Mouse (Mus musculus) MEL (cell line): ENCODE measurements around the gene Gm38392. TPM values are rescaled to one million over a fixed set of nuclear protein-coding genes. Genes with fewer than 3 reads are reported as not detected.

Source experiments
- DNase-seq: peaks from one replicate; pipeline ENCODE4 v3.0.0; 2011; ENCODE audit warnings: low read depth, low spot score
- H3K27ac ChIP-seq: 2 replicates; pipeline ENCODE4 v1.5.1; 2012; ENCODE audit warnings: low read depth, mild to moderate bottlenecking, control low read depth, low read length, moderate library complexity; ENCODE audit not compliant: control insufficient read depth
- H3K27me3 ChIP-seq, 2 experiments: fragments of 150-350 bp in 1 of 2; sonication (generic) in 1 of 2; 2 replicates each; pipeline ENCODE4 v1.6.1; 2012; ENCODE audit warnings: low read length in 2 of 2, mild to moderate bottlenecking in 2 of 2, improper control_type of control experiment in 1 of 2, moderate library complexity in 1 of 2; ENCODE audit not compliant: insufficient read depth in 2 of 2, control insufficient read depth in 1 of 2
- H3K36me3 ChIP-seq, 2 experiments: 2 replicates each; pipeline ENCODE4 v1.6.1; 2012 to 2014; ENCODE audit warnings: low read length in 2 of 2, improper control_type of control experiment in 1 of 2, inconsistent platforms in 1 of 2, mild to moderate bottlenecking in 1 of 2; ENCODE audit not compliant: insufficient read depth in 2 of 2, control insufficient read depth in 1 of 2
- H3K4me1 ChIP-seq, 2 experiments: fragments of 150-350 bp in 1 of 2; sonication (generic) in 1 of 2; 2 replicates each; pipeline ENCODE4 v1.6.1; 2012; ENCODE audit warnings: low read length in 2 of 2, improper control_type of control experiment in 1 of 2, mild to moderate bottlenecking in 1 of 2; ENCODE audit not compliant: insufficient read depth in 2 of 2, control insufficient read depth in 1 of 2
- H3K4me3 ChIP-seq, 2 experiments: fragments of 150-350 bp in 1 of 2; sonication (generic) in 1 of 2; 2 replicates each; pipeline ENCODE4 v1.5.1; 2012; ENCODE audit warnings: low read depth in 2 of 2, low read length in 2 of 2, mild to moderate bottlenecking in 2 of 2, moderate library complexity in 2 of 2, control low read depth in 1 of 2, improper control_type of control experiment in 1 of 2; ENCODE audit not compliant: control insufficient read depth in 1 of 2, insufficient read depth in 1 of 2
- H3K79me2 ChIP-seq: 2 replicates; pipeline ENCODE4 v1.6.1; 2012; ENCODE audit warnings: mild to moderate bottlenecking, low read length, moderate library complexity; ENCODE audit not compliant: control insufficient read depth, poor library complexity, insufficient read depth
- H3K9ac ChIP-seq: 2 replicates; pipeline ENCODE4 v1.6.1; 2012; ENCODE audit warnings: low read depth, mild to moderate bottlenecking, control low read depth, low read length, moderate library complexity; ENCODE audit not compliant: control insufficient read depth, poor library complexity, severe bottlenecking
- H3K9me3 ChIP-seq: fragments of 150-350 bp; sonication (generic); replicated peaks from 2 replicates; pipeline ENCODE4 v1.6.1; 2012; ENCODE audit warnings: mild to moderate bottlenecking, low read length, improper control_type of control experiment, moderate library complexity; ENCODE audit not compliant: insufficient read depth
- CHD2 ChIP-seq: IDR thresholded peaks from 2 replicates; pipeline ENCODE4 v1.6.1; 2011; ENCODE audit warnings: low read length, improper control_type of control experiment
- CTCF ChIP-seq, 3 experiments: IDR thresholded peaks in 2 of 3; conservative IDR thresholded peaks in 1 of 3; 2 replicates each; pipeline ENCODE4 v1.5.1; 2011 to 2012; ENCODE audit warnings: low read length in 3 of 3, low read depth in 2 of 3, mild to moderate bottlenecking in 2 of 3, improper control_type of control experiment in 1 of 3, inconsistent platforms in 1 of 3, mixed read lengths in 1 of 3, moderate library complexity in 1 of 3; ENCODE audit not compliant: control insufficient read depth in 1 of 3, insufficient read depth in 1 of 3, poor library complexity in 1 of 3, severe bottlenecking in 1 of 3
- E2F4 ChIP-seq: IDR thresholded peaks from 2 replicates; pipeline ENCODE4 v1.6.1; 2011; ENCODE audit warnings: low read depth, low read length, improper control_type of control experiment, borderline replicate concordance
- ELF1 ChIP-seq: IDR thresholded peaks from 2 replicates; pipeline ENCODE4 v1.6.1; 2014; ENCODE audit warnings: low read depth, mild to moderate bottlenecking, inconsistent platforms, low read length, improper control_type of control experiment, moderate library complexity
- EP300 ChIP-seq, 2 experiments: IDR thresholded peaks; 2 replicates each; pipeline ENCODE4 v1.6.1; 2011; ENCODE audit warnings: improper control_type of control experiment in 2 of 2, low read length in 2 of 2, low read depth in 1 of 2, mild to moderate bottlenecking in 1 of 2
- ETS1 ChIP-seq: IDR thresholded peaks from 2 replicates; pipeline ENCODE4 v1.6.1; 2012; ENCODE audit warnings: low read depth, mild to moderate bottlenecking, inconsistent platforms, low read length, improper control_type of control experiment, moderate library complexity
- GABPA ChIP-seq: IDR thresholded peaks from 2 replicates; pipeline ENCODE4 v1.6.1; 2012; ENCODE audit warnings: low read depth, mild to moderate bottlenecking, inconsistent platforms, low read length, improper control_type of control experiment, moderate library complexity
- GATA1 ChIP-seq: IDR thresholded peaks from 2 replicates; pipeline ENCODE4 v1.6.1; 2011; ENCODE audit warnings: low read depth, low read length, improper control_type of control experiment
- HCFC1 ChIP-seq: IDR thresholded peaks from 2 replicates; pipeline ENCODE4 v1.6.1; 2012; ENCODE audit warnings: low read depth, mild to moderate bottlenecking, inconsistent platforms, low read length, improper control_type of control experiment, moderate library complexity
- KAT2A ChIP-seq: conservative IDR thresholded peaks from 2 replicates; pipeline ENCODE4 v1.6.1; 2012; ENCODE audit warnings: low read depth, low read length, improper control_type of control experiment, inconsistent platforms
- MAFK ChIP-seq: IDR thresholded peaks from 2 replicates; pipeline ENCODE4 v1.6.1; 2011; ENCODE audit warnings: low read depth, mild to moderate bottlenecking, low read length, improper control_type of control experiment, borderline replicate concordance
- MXI1 ChIP-seq: IDR thresholded peaks from 2 replicates; pipeline ENCODE4 v1.6.1; 2011; ENCODE audit warnings: mild to moderate bottlenecking, low read depth, low read length, improper control_type of control experiment
- MYB ChIP-seq: IDR thresholded peaks from 2 replicates; pipeline ENCODE4 v1.6.1; 2011; ENCODE audit warnings: mild to moderate bottlenecking, low read depth, low read length, improper control_type of control experiment
- NELFE ChIP-seq: IDR thresholded peaks from 2 replicates; pipeline ENCODE4 v1.6.1; 2011; ENCODE audit warnings: low read depth, low read length, improper control_type of control experiment
- NRF1 ChIP-seq: IDR thresholded peaks from 2 replicates; pipeline ENCODE4 v1.6.1; 2014; ENCODE audit warnings: low read depth, mild to moderate bottlenecking, inconsistent platforms, low read length, improper control_type of control experiment, moderate library complexity; ENCODE audit not compliant: poor library complexity, insufficient read depth, severe bottlenecking
- POLR2A ChIP-seq, 2 experiments: IDR thresholded peaks; 2 replicates each; pipeline ENCODE4 v1.6.1; 2011 to 2012; ENCODE audit warnings: low read length in 2 of 2, mild to moderate bottlenecking in 2 of 2, control low read depth in 1 of 2, improper control_type of control experiment in 1 of 2, low read depth in 1 of 2, moderate library complexity in 1 of 2; ENCODE audit not compliant: control insufficient read depth in 1 of 2, insufficient read depth in 1 of 2, poor library complexity in 1 of 2
- POLR2AphosphoS2 ChIP-seq: IDR thresholded peaks from 2 replicates; pipeline ENCODE4 v1.6.1; 2011; ENCODE audit warnings: low read length, improper control_type of control experiment
- RAD21 ChIP-seq: IDR thresholded peaks from 2 replicates; pipeline ENCODE4 v1.6.1; 2011; ENCODE audit warnings: mild to moderate bottlenecking, low read depth, low read length, improper control_type of control experiment
- RCOR1 ChIP-seq: IDR thresholded peaks from 2 replicates; pipeline ENCODE4 v1.6.1; 2012; ENCODE audit warnings: low read depth, mild to moderate bottlenecking, inconsistent platforms, low read length, improper control_type of control experiment
- SIN3A ChIP-seq: IDR thresholded peaks from 2 replicates; pipeline ENCODE4 v1.6.1; 2012; ENCODE audit warnings: low read length, improper control_type of control experiment, inconsistent platforms
- TAL1 ChIP-seq: IDR thresholded peaks from 2 replicates; pipeline ENCODE4 v1.6.1; 2012; ENCODE audit warnings: mild to moderate bottlenecking, inconsistent platforms, low read length, moderate library complexity, mixed read lengths
- TBP ChIP-seq: IDR thresholded peaks from 2 replicates; pipeline ENCODE4 v1.8.0; 2011; ENCODE audit warnings: low read depth, low read length, improper control_type of control experiment
- TCF12 ChIP-seq: IDR thresholded peaks from 2 replicates; pipeline ENCODE4 v1.6.1; 2014; ENCODE audit warnings: low read depth, mild to moderate bottlenecking, inconsistent platforms, low read length, improper control_type of control experiment, moderate library complexity
- UBTF ChIP-seq: IDR thresholded peaks from 2 replicates; pipeline ENCODE4 v1.6.1; 2012; ENCODE audit warnings: low read depth, mild to moderate bottlenecking, inconsistent platforms, low read length, improper control_type of control experiment, moderate library complexity, borderline replicate concordance; ENCODE audit not compliant: insufficient read depth
- USF2 ChIP-seq, 2 experiments: IDR thresholded peaks; 2 replicates each; pipeline ENCODE4 v1.6.1; 2011 to 2012; ENCODE audit warnings: improper control_type of control experiment in 2 of 2, low read length in 2 of 2, borderline replicate concordance in 1 of 2, inconsistent platforms in 1 of 2, low read depth in 1 of 2, mild to moderate bottlenecking in 1 of 2; ENCODE audit not compliant: insufficient read depth in 1 of 2
- ZC3H11A ChIP-seq: IDR thresholded peaks from 2 replicates; pipeline ENCODE4 v1.6.1; 2012; ENCODE audit warnings: low read depth, mild to moderate bottlenecking, inconsistent platforms, low read length, improper control_type of control experiment
- ZKSCAN1 ChIP-seq: IDR thresholded peaks from 2 replicates; pipeline ENCODE4 v1.6.1; 2012; ENCODE audit warnings: low read depth, mild to moderate bottlenecking, inconsistent platforms, low read length, improper control_type of control experiment, moderate library complexity
- ZMIZ1 ChIP-seq: IDR thresholded peaks from 2 replicates; pipeline ENCODE4 v1.6.1; 2012; ENCODE audit warnings: low read depth, mild to moderate bottlenecking, inconsistent platforms, low read length, improper control_type of control experiment, moderate library complexity
- polyA plus RNA-seq, 2 experiments: library from polyadenylated mRNA; stranded (reverse) in 1 of 2; unstranded in 1 of 2; fragments of >175 nt in 1 of 2; fragments of >200 nt in 1 of 2; gene quantifications; 2 replicates each; pipeline versions ENCODE4 v1.2.1 to v1.2.4; 2012; ENCODE audit warnings: low replicate concordance in 2 of 2, low read depth in 1 of 2; ENCODE audit not compliant: insufficient read length in 2 of 2, insufficient read depth in 1 of 2, missing spikeins in 1 of 2
- total RNA-seq: library from RNA; depleted of rRNA; stranded (reverse); fragments of 300-350 nt; gene quantifications from 2 replicates; pipeline ENCODE4 v1.2.3, GENCODE M21; 2012; rRNA removed

Gm38392 gene
- total RNA-seq, result 0.39 and 0.69 TPM in 2 replicates
- polyA plus RNA-seq, result under 1 TPM in 1 of 2 experiments, not detected in 1; 0.84 TPM

DNA sequence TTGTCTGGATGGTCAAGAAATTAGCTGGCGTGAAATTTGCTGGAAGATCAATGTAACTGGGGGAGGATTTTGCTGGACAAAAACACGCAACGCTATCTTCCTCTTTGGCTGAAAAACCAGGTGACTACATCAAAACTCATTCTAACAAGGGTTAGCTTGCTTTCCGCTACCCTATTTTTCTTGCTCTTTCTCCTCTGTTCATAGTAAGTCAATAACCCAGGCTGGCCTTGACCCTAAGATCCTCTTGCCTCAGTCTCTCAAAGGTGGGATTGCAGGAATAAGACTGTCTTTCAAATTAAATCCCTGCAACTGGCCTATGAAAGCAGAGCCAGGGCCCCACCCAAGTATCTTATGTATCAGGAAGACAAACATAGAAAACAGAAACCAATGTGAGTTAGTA lies at the start of gene Gm38392:
TSS of gene Gm38392 (minus strand) at position 101 of the 400 bp plus-strand sequence.
- Histone ChIP-seq H3K9ac (no peak within 1 kb of the TSS), H3K36me3 (peaks cover 0 to 2% of the 10 kb centered on the region in 2 experiments; a peak in 1 of 4 replicates), H3K4me1 (no peaks in the 10 kb centered on the region), H3K4me3 (no peak within 1 kb of the TSS), H3K27ac (no peak within 1 kb of the TSS), H3K9me3 (no peaks in the 10 kb centered on the region), H3K27me3 (no peaks in the 10 kb centered on the region), H3K79me2 (no peaks in the 10 kb centered on the region)
- no peak for DNase-seq
- TF ChIP-seq TCF12, result no peak
- no peak for TF ChIP-seq EP300 (IDR thresholded peaks at IDR 0.05; ENCODE audit: low read depth in 1 of 2, low read length in 2 of 2)
- no peak for TF ChIP-seq CHD2
- no peak for TF ChIP-seq MYB
- no peak for TF ChIP-seq USF2 (IDR thresholded peaks at IDR 0.05; ENCODE audit: borderline replicate concordance in 1 of 2, insufficient read depth in 1 of 2, low read depth in 1 of 2, low read length in 2 of 2)
- no peak for TF ChIP-seq MXI1
- no peak for TF ChIP-seq GABPA
- no peak for TF ChIP-seq ETS1
- no peak for TF ChIP-seq CTCF (IDR thresholded peaks at IDR 0.05 in 2 of 3, conservative IDR thresholded peaks at IDR 0.05 in 1 of 3; ENCODE audit: control insufficient read depth in 1 of 3, insufficient read depth in 1 of 3, low read depth in 2 of 3, low read length in 3 of 3, poor library complexity in 1 of 3, severe bottlenecking in 1 of 3)
- no peak for TF ChIP-seq TBP
- no peak for TF ChIP-seq ZC3H11A
- TF ChIP-seq GATA1, result no peak
- TF ChIP-seq KAT2A, result no peak
- no peak for TF ChIP-seq NELFE
- no peak for TF ChIP-seq TAL1
- no peak for TF ChIP-seq RAD21
- no peak for TF ChIP-seq RCOR1
- TF ChIP-seq SIN3A, result no peak

DNA sequence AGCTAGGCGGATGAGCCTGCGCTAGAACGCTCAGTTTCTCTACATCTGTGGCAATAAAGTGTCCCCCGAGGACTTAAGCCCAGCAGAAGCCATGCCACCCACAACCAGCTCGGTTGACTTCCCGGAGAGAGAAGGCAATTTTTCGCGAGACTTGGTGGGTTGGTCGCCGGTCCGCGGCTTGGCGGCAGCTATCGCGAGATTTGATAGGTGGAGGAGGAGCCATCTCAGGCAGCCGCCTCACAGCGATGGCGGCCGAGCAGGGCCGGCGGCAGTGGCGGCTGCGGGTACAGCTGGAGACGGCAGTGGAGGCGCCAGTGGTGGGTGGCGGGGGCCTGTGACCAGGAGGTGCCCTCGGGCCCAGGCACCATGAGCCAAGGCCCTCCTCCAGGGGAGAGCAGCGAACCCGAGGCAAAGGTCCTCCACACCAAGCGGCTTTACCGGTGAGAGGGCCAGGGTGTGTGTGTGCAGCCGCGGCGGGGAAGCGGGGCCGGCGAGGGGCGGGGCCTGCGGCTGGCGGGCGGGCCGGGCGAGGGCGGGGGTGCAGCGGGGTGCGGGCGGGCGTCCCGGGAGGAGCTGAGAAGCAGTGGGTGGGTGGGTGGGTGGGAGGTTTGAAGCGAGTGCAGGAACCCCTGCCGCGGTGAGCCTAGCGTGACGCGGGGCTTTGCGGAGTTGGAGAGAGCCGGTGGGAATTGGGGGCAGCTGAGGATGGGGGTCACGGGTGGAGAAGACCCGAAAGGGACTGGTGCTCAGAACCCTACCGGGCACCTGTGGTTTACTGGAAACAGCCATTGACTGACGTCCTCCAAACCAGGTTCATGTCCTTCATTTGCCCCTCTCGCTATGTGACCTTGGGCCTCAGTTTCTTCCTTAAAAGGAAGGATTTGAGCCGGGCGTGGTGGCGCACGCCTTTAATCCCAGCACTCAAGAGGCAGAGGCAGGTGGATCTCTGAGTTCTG lies 49.3 kb upstream of the Gm38392 start, which contains the start of the genes Tmem79 and Smg5:
TSS of gene Tmem79 (minus strand) at position 91 of the 956 bp plus-strand sequence.
TSS of gene Smg5 (plus strand) at position 203 of the 956 bp plus-strand sequence.
- H3K27me3 ChIP-seq, result no peaks in the 10 kb centered on the region
- H3K27ac ChIP-seq, result peak within 1 kb of the TSS; percentile 93
- DNase-seq, result peak; percentile 99
- H3K4me3 ChIP-seq, result peak within 1 kb of the TSS; percentile 70 to 81
- no peaks in the 10 kb centered on the region for H3K9me3 ChIP-seq
- H3K36me3 ChIP-seq, result peaks cover 0 to 28% of the 10 kb centered on the region in 2 experiments; a peak in 2 of 4 replicates
- H3K79me2 ChIP-seq, result peaks cover 33% of the 10 kb centered on the region
- H3K9ac ChIP-seq, result peak within 1 kb of the TSS; percentile 89
- H3K4me1 ChIP-seq, result peaks cover 3 to 27% of the 10 kb centered on the region in 2 experiments; a peak in 3 of 4 replicates
- TF ChIP-seq MXI1 (peak; percentile 96), ZKSCAN1 (no peak), NRF1 (no peak), RAD21 (no peak), ZMIZ1 (peak; percentile 99), CHD2 (peak; percentile 98), HCFC1 (peak; percentile 88), CTCF (IDR thresholded peaks at IDR 0.05 in 2 of 3, conservative IDR thresholded peaks at IDR 0.05 in 1 of 3; ENCODE audit: control insufficient read depth in 1 of 3, insufficient read depth in 1 of 3, low read depth in 2 of 3, low read length in 3 of 3, poor library complexity in 1 of 3, severe bottlenecking in 1 of 3) (no peak), POLR2A (IDR thresholded peaks at IDR 0.05; ENCODE audit: control insufficient read depth in 1 of 2, insufficient read depth in 1 of 2, low read depth in 1 of 2, low read length in 2 of 2, poor library complexity in 1 of 2) (peak; percentile 100), TBP (peak; percentile 96), GATA1 (no peak), KAT2A (no peak; the same call in 1 of the 2 replicates), UBTF (no peak), POLR2AphosphoS2 (peak; percentile 100), ELF1 (peak; percentile 74), E2F4 (no peak), ZC3H11A (no peak), MAFK (no peak; the same call in 1 of the 2 replicates), NELFE (peak; percentile 100)
